Mouse (Mus musculus) thymus, postnatal 4 days (tissue): ENCODE results near the gene Anapc13.

Experiments
- DNase-seq: peaks from one replicate; pipeline ENCODE4 v3.0.0; 2021

Gene Anapc13

GRCm38 (mm10) chr9:102625983-102626838 is at the start of gene Anapc13, which contains the start of gene Cep63:
Anapc13 (plus strand) TSS chr9:102626296.
Cep63 (minus strand) TSS chr9:102626534.
- DNase-seq: peak; percentile 99

- no peak for DNase-seq
Measured at GRCm38 (mm10) chr9:102577480-102577879, 48.6 kb upstream of the Anapc13 start.

- DNase-seq: no peak
Measured at GRCm38 (mm10) chr9:102581921-102582469, 44.1 kb upstream of the Anapc13 start.

- DNase-seq: no peak
Measured at GRCm38 (mm10) chr9:102587347-102587746, 38.7 kb upstream of the Anapc13 start.

GRCm38 (mm10) chr9:102594667-102595393 is 31.3 kb upstream of the Anapc13 start:
- no peak for DNase-seq

- no peak for DNase-seq
Measured at GRCm38 (mm10) chr9:102595662-102596436, 30.2 kb upstream of the Anapc13 start.

- no peak for DNase-seq
Measured at GRCm38 (mm10) chr9:102601187-102601586, 24.9 kb upstream of the Anapc13 start.

- no peak for DNase-seq
Measured at GRCm38 (mm10) chr9:102601666-102602065, 24.4 kb upstream of the Anapc13 start.

- no peak for DNase-seq
Measured at GRCm38 (mm10) chr9:102605162-102605561, 20.9 kb upstream of the Anapc13 start.

- no peak for DNase-seq
Measured at GRCm38 (mm10) chr9:102607471-102607870, 18.6 kb upstream of the Anapc13 start.

GRCm38 (mm10) chr9:102609221-102609620 is 16.9 kb upstream of the Anapc13 start:
- no peak for DNase-seq

GRCm38 (mm10) chr9:102615071-102615470 is 11.0 kb upstream of the Anapc13 start:
- no peak for DNase-seq

- no peak for DNase-seq
Measured at GRCm38 (mm10) chr9:102616267-102616666, 9.8 kb upstream of the Anapc13 start.

GRCm38 (mm10) chr9:102621385-102621784 is 4.7 kb upstream of the Anapc13 start:
- DNase-seq: no peak

GRCm38 (mm10) chr9:102622192-102622857 is 3.8 kb upstream of the Anapc13 start:
- DNase-seq: peak; percentile 56

GRCm38 (mm10) chr9:102622876-102623275 is 3.2 kb upstream of the Anapc13 start:
- DNase-seq: no peak

GRCm38 (mm10) chr9:102623581-102623980 is 2.5 kb upstream of the Anapc13 start:
- no peak for DNase-seq

GRCm38 (mm10) chr9:102625401-102625982 is 604 bp upstream of the Anapc13 start:
- DNase-seq: peak; percentile 22

GRCm38 (mm10) chr9:102626839-102627225 is 736 bp downstream of the Anapc13 start:
- DNase-seq: no peak

- DNase-seq: no peak
Measured at GRCm38 (mm10) chr9:102627442-102627841, 1.3 kb downstream of the Anapc13 start.

- no peak for DNase-seq
Measured at GRCm38 (mm10) chr9:102629052-102629451, 3.0 kb downstream of the Anapc13 start.
